Comparison of ENCODE assay signal across 16 mouse cellular contexts in genomic region chr9:42405736-42406135, GRCm38 (mm10). TPM values are rescaled to one million over a fixed set of nuclear protein-coding genes. Genes with fewer than 3 reads are reported as not detected.
"Had no signal": no experiment of that assay in that cellular context is flagged by ENCODE, and none has a peak within 500 bp of the region (broad histone marks: within the 10 kb centered on the region; RNA-seq: fewer than 3 reads in every experiment).

No protein-coding gene starts in this region.

- H3K27me3 ChIP-seq: limb, embryonic 13.5 days; midbrain, embryonic 13.5 days had no signal

- H3K9me3 ChIP-seq: limb, embryonic 13.5 days; midbrain, embryonic 13.5 days had no signal

- H3K27ac ChIP-seq: kidney, postnatal 0 days; layer of hippocampus, adult 2 months; limb, embryonic 13.5 days; liver, embryonic 14.5 days; midbrain, embryonic 13.5 days; stomach, postnatal 0 days had no signal

- H3K4me1 ChIP-seq: limb, embryonic 13.5 days; midbrain, embryonic 13.5 days had no signal

- H3K4me2 ChIP-seq: limb, embryonic 13.5 days; midbrain, embryonic 13.5 days had no signal

- ATAC-seq: midbrain, embryonic 13.5 days had no signal

- H3K4me3 ChIP-seq: layer of hippocampus, adult 2 months; limb, embryonic 13.5 days; midbrain, embryonic 13.5 days had no signal

- DNase-seq: kidney, adult 11 months; kidney, adult 9 months; kidney, postnatal 4 days; lung, adult 18-20 months; lung, postnatal 36 days; thymus, adult 18-20 months; thymus, postnatal 14 days had no signal

- H3K36me3 ChIP-seq: limb, embryonic 13.5 days; midbrain, embryonic 13.5 days had no signal

- H3K9ac ChIP-seq: limb, embryonic 13.5 days; liver, embryonic 14.5 days; midbrain, embryonic 13.5 days had no signal

RNA-seq across cellular contexts. Expression of gene Tecta, which starts 6.0 kb away (rescaled TPM):
- total RNA-seq: liver, adult 2 months; megakaryocyte progenitor cell, adult 5-6 weeks; neutrophil, adult 5-6 weeks had no signal
- polyA plus RNA-seq: liver, adult 2 months had no signal
